Mouse (Mus musculus) gastrocnemius, postnatal 10 days (tissue): ENCODE results near the gene Etd. TPM values are rescaled to one million over a fixed set of nuclear protein-coding genes. Genes with fewer than 3 reads are reported as not detected.
"Not testable (repeated sequence)": the region's sequence is repeated elsewhere in the genome, so short reads cannot be mapped to it uniquely, and the experiment has no call there.

ENCODE experiments used
- DNase-seq: peaks from one replicate; pipeline ENCODE4 v3.0.0; 2021; ENCODE audit warnings: mixed read lengths
- long read RNA-seq, 2 experiments: library from polyadenylated mRNA; stranded (forward); transcript quantifications; one replicate each; pipeline ENCODE4 v2.0.0; 2021
- total RNA-seq, 2 experiments: library from RNA; stranded (reverse); gene quantifications; 2 replicates each; pipeline ENCODE4 v1.2.3; 2021

Gene Etd
- not detected for total RNA-seq
- long read RNA-seq, experiment 1, result 0 reads
- long read RNA-seq, experiment 2, result 0 reads

DNA sequence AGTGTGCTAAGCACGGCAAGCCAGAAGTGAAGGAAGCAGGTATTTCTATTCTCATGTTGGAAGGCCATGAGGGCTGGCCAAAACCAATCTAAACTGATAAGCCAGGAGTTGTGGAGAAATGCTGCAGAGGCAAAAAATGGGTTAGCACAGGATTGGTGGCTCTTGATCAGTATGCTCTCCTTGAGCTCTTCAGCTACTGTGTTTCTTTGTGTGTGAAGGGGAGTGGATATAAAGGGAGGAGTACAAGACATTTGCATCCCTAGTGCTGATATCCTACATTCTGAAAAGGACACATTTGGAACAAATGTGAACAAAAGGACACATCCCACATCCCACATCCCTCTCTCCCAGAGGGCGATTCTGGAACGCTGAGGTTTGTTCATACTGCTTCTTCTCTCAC is at the start of gene Etd:
Etd (plus strand) TSS at position 301 of the 400 bp plus-strand sequence.
- DNase-seq, result no peak

DNA sequence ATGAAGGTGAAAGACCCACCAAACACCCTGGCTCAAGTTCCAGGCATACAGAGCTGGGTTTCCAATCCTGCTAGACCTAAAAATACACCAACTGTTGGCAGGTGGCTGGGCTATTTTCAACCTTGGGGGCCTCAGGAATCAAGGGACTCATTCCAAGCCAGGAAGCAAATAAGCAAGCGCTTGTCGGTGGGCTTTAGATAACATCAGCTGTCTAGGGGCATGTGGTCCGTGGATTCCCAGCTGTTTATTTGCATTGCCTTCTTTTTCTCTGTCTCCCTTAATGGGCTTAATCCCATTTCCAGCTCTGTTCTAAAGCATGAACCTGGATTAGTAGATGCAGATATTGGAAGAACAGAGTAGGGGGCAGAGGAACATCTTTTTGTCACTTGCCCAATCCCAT is 48.4 kb upstream of the Etd start:
- no peak for DNase-seq

DNA sequence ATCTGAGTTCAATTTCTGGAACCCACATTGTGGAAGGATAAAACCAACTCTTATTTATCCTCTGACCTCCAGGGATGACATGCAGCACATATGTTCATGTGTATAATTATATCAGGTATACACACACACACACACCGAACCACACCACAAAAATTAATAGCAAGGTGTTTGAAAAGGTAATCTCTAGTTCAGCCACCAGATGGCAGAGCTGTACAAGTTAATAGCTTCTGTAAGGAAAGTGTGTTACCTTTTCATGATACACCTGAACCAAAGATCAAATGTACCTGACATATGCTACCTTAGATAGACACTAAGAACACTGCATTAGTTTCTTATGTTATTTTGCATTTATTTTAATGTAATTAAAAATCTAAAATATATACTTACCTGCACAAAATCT is 1.8 kb upstream of the Etd start:
- no peak for DNase-seq

DNA sequence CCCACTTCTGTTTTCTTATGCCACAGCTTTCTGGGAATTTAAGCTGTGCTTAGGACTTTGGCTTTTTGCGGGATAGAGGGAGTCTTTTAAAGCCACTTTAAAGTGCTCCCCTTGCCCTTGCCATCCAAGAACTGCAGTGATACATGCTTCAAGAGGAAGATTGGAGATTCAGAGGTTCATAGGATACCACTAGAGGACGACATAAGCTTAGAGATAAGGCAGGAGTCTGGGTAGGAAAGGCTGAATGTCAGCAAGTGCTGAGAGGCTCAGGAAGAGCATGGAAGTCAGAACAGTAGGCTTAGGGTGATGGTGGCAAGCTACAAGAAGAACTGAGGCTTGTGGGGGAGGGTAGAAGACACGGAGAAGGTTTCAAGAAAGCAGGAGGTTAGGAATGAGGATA is 24.9 kb downstream of the Etd start:
- DNase-seq, result no peak

DNA sequence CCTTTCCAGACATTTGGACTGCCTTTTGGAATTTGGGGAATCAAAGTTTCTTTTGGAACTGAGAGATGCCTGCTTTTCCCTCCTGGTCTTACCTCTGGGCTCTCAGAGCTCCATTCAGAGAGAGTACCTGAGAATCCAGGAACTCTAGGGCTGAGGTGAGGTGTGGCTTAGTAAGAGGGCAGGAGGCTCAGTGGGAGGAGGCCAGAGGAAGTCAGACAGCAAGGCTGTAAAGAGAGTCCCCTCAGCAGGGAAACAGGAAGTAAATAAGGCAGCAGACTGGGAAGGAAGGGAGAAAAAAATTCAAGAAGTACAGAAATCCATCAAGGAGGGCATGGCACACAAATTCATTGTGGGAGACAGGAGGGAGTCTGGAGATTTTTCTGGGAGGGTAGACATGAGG is 29.5 kb downstream of the Etd start:
- DNase-seq, result not testable (repeated sequence)

Other genes with a start within 250 kb of the Etd start
- under 1 TPM in 1 of 2 experiments, not detected in 1; 0.34 TPM for gene Plac1, start 194.8 kb upstream of the Etd start, total RNA-seq
- gene Fam122b, start 165.1 kb upstream of the Etd start, total RNA-seq, result 1 to 10 TPM; 3.2 to 5.8 TPM
- gene Fam122c, start 161.5 kb upstream of the Etd start, total RNA-seq, result not detected
- 10 to 100 TPM; 40.3 to 41.3 TPM for gene Mospd1, start 64.4 kb upstream of the Etd start, total RNA-seq
- 10 to 100 TPM; 15.1 to 16.7 TPM for gene Rtl8c, start 173.1 kb downstream of the Etd start, total RNA-seq
- not detected for gene Gm14597, start 174.1 kb downstream of the Etd start, total RNA-seq
- 100 to 1,000 TPM; 106 to 114 TPM for gene Rtl8a, start 208.8 kb downstream of the Etd start, total RNA-seq
- gene Rtl8b, start 235.5 kb downstream of the Etd start, total RNA-seq, result 10 to 100 TPM; 87.2 to 94.8 TPM